Mouse (Mus musculus) layer of hippocampus, adult 8-10 months (tissue): ENCODE data around the gene Prr36. TPM values are rescaled to one million over a fixed set of nuclear protein-coding genes. Genes with fewer than 3 reads are reported as not detected.

Experiments used
- DNase-seq, 2 experiments: peaks; one replicate each; pipeline ENCODE4 v3.0.0; 2022; ENCODE audit warnings: low spot score in 2 of 2
- total RNA-seq, 4 experiments: library from RNA; stranded (reverse); gene quantifications; 2 replicates each; pipeline ENCODE4 v1.2.4; 2022

The Prr36 gene
- total RNA-seq, 4 experiments from 2014 or later = 34.9 to 44.0 (median 40.0) TPM

GRCm38 (mm10) chr8:4205246-4206123 lies 11.8 kb downstream of the Prr36 start:
- DNase-seq = no peak

- DNase-seq = no peak
Measured at GRCm38 (mm10) chr8:4201321-4201720, 15.9 kb downstream of the Prr36 start.

GRCm38 (mm10) chr8:4193588-4193894 lies 23.7 kb downstream of the Prr36 start:
- no peak for DNase-seq

- peak; percentile 85 to 93 for DNase-seq
Measured at GRCm38 (mm10) chr8:4192807-4193587, 24.3 kb downstream of the Prr36 start.

- DNase-seq = peak; percentile 64 to 73
Measured at GRCm38 (mm10) chr8:4192305-4192704, 25.0 kb downstream of the Prr36 start.

GRCm38 (mm10) chr8:4189031-4189722 lies 28.1 kb downstream of the Prr36 start:
- DNase-seq = no peak

- DNase-seq = no peak
Measured at GRCm38 (mm10) chr8:4188605-4189004, 28.7 kb downstream of the Prr36 start.

- no peak for DNase-seq
Measured at GRCm38 (mm10) chr8:4186151-4186550, 31.1 kb downstream of the Prr36 start.

GRCm38 (mm10) chr8:4183409-4183808 lies 33.9 kb downstream of the Prr36 start:
- DNase-seq = no peak

GRCm38 (mm10) chr8:4174018-4174417 lies 43.2 kb downstream of the Prr36 start:
- DNase-seq = no peak

GRCm38 (mm10) chr8:4172486-4172885 lies 44.8 kb downstream of the Prr36 start:
- DNase-seq = no peak

- no peak for DNase-seq
Measured at GRCm38 (mm10) chr8:4167918-4168317, 49.3 kb downstream of the Prr36 start.

GRCm38 (mm10) chr8:4166881-4167525 lies 50.3 kb downstream of the Prr36 start:
- DNase-seq = no peak

- peak; percentile 99 to 100 for DNase-seq
Measured at GRCm38 (mm10) chr8:4165852-4166751, 51.2 kb downstream of the Prr36 start, which contains the start of gene Evi5l. TSS of gene Evi5l (plus strand) at chr8:4166567.

- no peak for DNase-seq
Measured at GRCm38 (mm10) chr8:4165176-4165851, 51.9 kb downstream of the Prr36 start.

GRCm38 (mm10) chr8:4162786-4163185 lies 54.5 kb downstream of the Prr36 start:
- DNase-seq = no peak
